Comparison of ENCODE assay signal across 10 mouse cellular contexts in the genomic region with DNA sequence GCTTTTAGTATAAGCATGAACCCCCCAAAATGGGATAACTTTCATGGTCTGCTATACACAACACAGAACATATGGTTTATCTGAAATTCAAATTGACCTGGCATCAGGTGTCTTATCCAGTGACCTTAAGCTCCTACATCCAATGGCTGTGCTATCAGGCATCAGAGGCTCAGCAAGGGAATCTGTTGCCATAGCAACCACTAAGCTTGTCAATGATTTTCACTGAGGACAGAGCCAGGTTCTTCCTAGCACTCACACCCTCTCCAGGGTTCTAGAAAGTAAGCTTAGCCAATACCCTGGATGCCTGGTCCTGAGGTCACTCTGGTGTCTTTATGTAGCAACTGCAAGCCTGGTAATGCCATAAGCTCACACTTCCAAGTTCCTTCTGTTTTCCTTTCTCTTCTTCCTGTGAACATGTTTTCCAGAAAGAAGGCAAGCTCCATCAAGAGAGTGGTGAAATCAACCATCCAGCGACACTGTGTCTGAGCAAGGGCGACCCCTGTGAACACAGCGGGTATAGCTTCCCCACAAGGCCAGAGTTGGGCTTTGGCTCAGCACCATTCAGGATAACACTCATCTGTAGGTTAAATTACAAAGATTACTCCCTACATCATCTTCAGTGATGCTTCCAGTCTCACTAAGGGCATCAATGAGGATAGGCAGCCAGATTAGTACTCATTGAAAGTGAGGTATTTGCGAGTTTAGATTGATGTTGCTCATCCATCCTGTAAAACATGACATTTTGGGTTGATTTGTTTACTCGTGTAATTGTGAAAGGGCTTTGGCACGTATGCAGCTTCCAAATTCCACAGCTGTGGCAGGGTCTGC. TPM values are rescaled to one million over a fixed set of nuclear protein-coding genes. Genes with fewer than 3 reads are reported as not detected.
DNase-seq lines count a peak whose midpoint lies in the region; ATAC-seq and TF ChIP-seq lines count a peak whose summit lies in the region.
"Had no signal": no experiment of that assay in that cellular context is flagged by ENCODE, and none has a peak within 500 bp of the region (broad histone marks: within the 10 kb centered on the region; RNA-seq: fewer than 3 reads in every experiment).

No protein-coding gene starts in this region.

- H3K27ac ChIP-seq in hindbrain, embryonic 16.5 days (ENCODE audit: low read depth, low read length), result no peak overlapping the region

- peak; percentile 43 for DNase-seq in embryo, embryonic 10 days (ENCODE audit: low spot score)
- no peak for DNase-seq in embryo, embryonic 9.5 days (ENCODE audit: extremely low spot score)
- no peak for DNase-seq in lung, adult 2 months
- DNase-seq in lung, postnatal 25 days (ENCODE audit: low spot score), result no peak
- peak; percentile 8 for DNase-seq in retina, adult 2 months (ENCODE audit: low read depth, low spot score)
- DNase-seq in right cerebral cortex, postnatal 36 days (ENCODE audit: low spot score in 2 of 2), result no peak
- DNase-seq in kidney, postnatal 10 days, result no peak
- DNase-seq: adrenal gland, adult 8-10 months had no signal

- H3K4me1 ChIP-seq in lung, adult 2 months (ENCODE audit: control insufficient read depth, insufficient read depth, low read length), result peaks cover 7% of the 10 kb centered on the region; the same call in 1 of the 2 replicates
- H3K4me1 ChIP-seq in hindbrain, embryonic 16.5 days (ENCODE audit: control insufficient read depth, insufficient read depth, low read depth, low read length), result peaks cover 17% of the 10 kb centered on the region
- H3K4me1 ChIP-seq: megakaryocyte, embryonic 14.5 days had no signal

- TF ChIP-seq CTCF in lung, adult 2 months (IDR thresholded peaks at IDR 0.05; ENCODE audit: insufficient read depth, low read length), result peak; percentile 42

- no peaks in the 10 kb centered on the region for H3K36me3 ChIP-seq in hindbrain, embryonic 16.5 days (ENCODE audit: control insufficient read depth, insufficient read depth, low read length)

- H3K27me3 ChIP-seq in hindbrain, embryonic 16.5 days (replicated peaks; ENCODE audit: control insufficient read depth, insufficient read depth, low read length), result no peaks in the 10 kb centered on the region

- WGBS in lung, adult 2 months, result 44% methylated on average over 6 of the region's 6 CpGs
- 50% methylated on average over 6 of the region's 6 CpGs for WGBS in hindbrain, embryonic 16.5 days

- TF ChIP-seq POLR2A in lung, adult 2 months (IDR thresholded peaks at IDR 0.05; ENCODE audit: borderline replicate concordance, extremely low read depth, low read depth, low read length), result no peak

- no peaks in the 10 kb centered on the region for H3K9me3 ChIP-seq in hindbrain, embryonic 16.5 days (ENCODE audit: control insufficient read depth, low read length)

- H3K4me2 ChIP-seq in hindbrain, embryonic 16.5 days (ENCODE audit: low read length), result no peak overlapping the region

- H3K4me3 ChIP-seq in lung, adult 2 months (replicated peaks; ENCODE audit: extremely low read depth, low read depth, low read length), result no peak overlapping the region
- H3K4me3 ChIP-seq in hindbrain, embryonic 16.5 days (ENCODE audit: low read length), result no peak overlapping the region
- H3K4me3 ChIP-seq: megakaryocyte, embryonic 14.5 days had no signal

- ATAC-seq in hindbrain, embryonic 16.5 days, result peak; percentile 67

- H3K9ac ChIP-seq in hindbrain, embryonic 16.5 days (ENCODE audit: low read depth, low read length), result no peak overlapping the region

RNA-seq across cellular contexts. Expression of a gene that starts 2.0 kb away (rescaled TPM):
- 289 and 334 TPM in 2 replicates for polyA plus RNA-seq in lung, adult 2 months (2012; rRNA removed)
- 4.6 and 4.7 TPM in 2 replicates for polyA plus RNA-seq in hindbrain, embryonic 16.5 days (2015; fragmentation: Nextera tagmentation; extraction: Ambion mirVana)

Comparison
In these comparisons a context has a peak if more than half of its experiments do, and no peak if none do; other contexts are left out.
1. DNase-seq: peak in embryo, embryonic 10 days (single experiment) and retina, adult 2 months (single experiment); none in embryo, embryonic 9.5 days (single experiment), lung, adult 2 months (single experiment), lung, postnatal 25 days (single experiment), right cerebral cortex, postnatal 36 days (0 of 2) and kidney, postnatal 10 days (single experiment).
2. RNA of a gene that starts 2.0 kb away (polyA plus RNA-seq): 289 to 334 TPM in lung, adult 2 months; 4.6 to 4.7 TPM in hindbrain, embryonic 16.5 days; every median in the first group is over 10 times any median in the second.